Mouse (Mus musculus) small intestine, adult 2 months (tissue): ENCODE data around the gene Slc5a11.

Experiments used
- CTCF ChIP-seq: fragments of 200-500 bp; IDR thresholded peaks from 2 replicates; pipeline ENCODE4 v1.5.1; 2012; ENCODE audit warnings: low read depth, mild to moderate bottlenecking, control low read depth, inconsistent platforms, low read length, moderate library complexity, mixed read lengths; ENCODE audit not compliant: insufficient replicate concordance, insufficient read length; ENCODE audit errors: extremely low read depth
- POLR2A ChIP-seq: fragments of 200-500 bp; IDR thresholded peaks from 2 replicates; pipeline ENCODE4 v1.6.1; 2012; ENCODE audit warnings: low read depth, mild to moderate bottlenecking, control low read depth, inconsistent platforms, low read length, moderate library complexity

GRCm38 (mm10) chr7:123214365-123215075 is at the start of gene Slc5a11:
- TF ChIP-seq CTCF, result peak; percentile 36; the same call in 1 of the 2 replicates
- peak; percentile 48 for TF ChIP-seq POLR2A
